Mouse (Mus musculus): ENCODE measurements at regions not wholly inside any gene's neighbourhood (a gene's known extent, or its start where the extent isn't known, plus 50 kb on each side); places are given as distances from the start of the nearest gene placed in this dataset.

DNA sequence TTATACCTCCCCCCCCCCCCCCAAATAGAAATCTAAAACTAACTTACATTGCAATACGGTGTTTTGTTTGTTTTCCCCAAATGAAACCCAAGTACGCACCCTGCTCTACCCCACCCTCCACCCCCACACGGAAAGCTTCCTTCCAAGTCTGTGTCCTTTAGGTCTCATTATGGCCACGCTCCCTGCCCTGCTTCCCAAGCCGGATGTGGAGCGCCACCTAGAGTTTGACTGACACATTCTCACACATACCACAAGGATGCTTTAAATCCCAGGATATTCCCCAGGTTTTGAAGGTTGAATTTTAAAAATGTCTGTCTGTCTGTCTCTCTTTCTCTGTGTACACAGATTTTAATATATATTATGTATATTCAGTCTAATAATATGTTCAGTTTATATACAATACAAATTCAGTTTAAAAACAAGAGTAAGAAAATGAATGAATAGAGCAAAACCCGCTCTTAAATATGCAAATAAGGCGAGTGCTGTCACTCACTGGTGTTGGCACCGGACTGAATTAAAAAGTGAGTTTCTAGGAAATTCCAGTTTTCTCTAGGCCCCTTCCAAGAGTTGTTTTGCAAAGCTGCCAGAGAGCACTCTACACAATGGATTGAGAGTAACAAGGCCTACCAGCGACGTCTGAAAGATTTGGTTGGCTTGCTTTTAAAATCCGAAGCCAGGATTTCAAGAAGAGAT, 190.9 kb upstream of the Hmga2 start:
- intact Hi-C loops (cut with DNase I): loop anchor here (1.0 to 10.0 kb wide), 2 partner anchors 80 to 362 kb away; no protein-coding TSS in a partner anchor

GRCm38 (mm10) chr10:120666202-120666860, 190.1 kb upstream of the Hmga2 start:
- intact Hi-C loops (cut with DNase I): loop anchor here (10.0 kb wide), 1 partner anchor 362 kb away; no protein-coding TSS in a partner anchor

DNA sequence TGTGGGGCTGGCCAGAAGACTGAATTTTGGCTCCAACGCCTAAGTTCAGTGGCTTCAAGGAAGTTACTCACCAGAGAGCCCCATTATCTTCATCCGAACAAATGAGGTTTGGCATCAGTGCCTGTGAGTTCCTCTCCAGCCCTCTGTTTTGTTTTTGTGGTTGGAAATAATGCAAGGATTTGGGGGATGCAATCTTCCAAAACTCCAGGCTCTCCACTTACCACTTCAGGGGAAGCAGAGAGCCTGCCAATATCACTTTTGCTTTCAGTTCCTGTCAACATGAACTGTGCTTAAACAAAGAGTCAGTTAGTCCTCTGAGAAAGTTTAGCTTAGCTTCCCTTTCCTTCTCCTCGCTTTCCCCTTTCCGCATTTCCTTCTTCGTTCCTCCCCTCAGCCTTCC, 189.4 kb upstream of the Hmga2 start:
- intact Hi-C loops (cut with DNase I): loop anchor here (10.0 kb wide), 1 partner anchor 361 kb away; no protein-coding TSS in a partner anchor

- intact Hi-C loops (cut with DNase I): loop anchor here (10.0 kb wide), 1 partner anchor 360 kb away; no protein-coding TSS in a partner anchor
These were observed 188.2 kb upstream of the Hmga2 start for GRCm38 (mm10) chr10:120664419-120664818.

DNA sequence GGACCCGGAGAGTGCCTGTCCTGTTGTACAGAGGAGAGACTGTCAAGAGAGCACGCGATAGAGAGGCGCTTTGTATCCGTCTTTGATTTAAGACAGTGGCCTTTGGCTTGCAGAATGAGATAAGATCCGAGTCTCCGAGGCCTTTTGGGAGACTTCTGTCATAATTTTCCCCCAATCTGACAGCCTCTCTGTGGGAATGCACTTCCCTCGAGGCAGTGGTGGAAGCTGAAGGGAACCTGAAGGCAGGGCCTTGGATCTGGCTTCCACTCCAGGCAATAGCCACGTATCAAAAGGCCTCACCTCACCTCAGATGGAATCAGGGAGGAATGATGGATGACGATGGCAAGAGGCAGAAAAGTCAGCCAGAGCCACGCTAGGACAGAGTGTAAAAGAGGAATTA, 187.1 kb upstream of the Hmga2 start:
- intact Hi-C loops (cut with DNase I): loop anchor here (10.0 kb wide), 1 partner anchor 359 kb away; no protein-coding TSS in a partner anchor

DNA sequence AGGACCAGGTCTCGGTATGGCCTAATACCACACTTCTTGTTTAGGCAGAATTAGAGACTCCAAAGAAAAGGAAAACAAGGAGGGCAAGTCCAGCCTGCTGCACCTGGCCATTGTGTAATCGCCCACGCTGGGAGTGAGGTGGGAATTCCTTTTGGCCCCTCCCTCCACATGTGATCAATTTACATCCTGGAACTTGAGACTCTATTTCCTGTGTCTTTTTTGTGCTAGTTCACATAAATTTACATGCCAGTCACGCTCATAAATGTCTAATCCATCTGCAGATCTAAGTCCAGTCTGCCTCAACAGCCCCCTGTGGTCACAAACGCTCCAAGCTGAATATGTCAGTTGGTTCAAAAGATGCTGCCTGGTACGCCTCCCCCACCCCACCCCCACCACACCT, 184.2 kb upstream of the Hmga2 start:
- intact Hi-C loops (cut with DNase I): loop anchor here (10.0 kb wide), 1 partner anchor 356 kb away; no protein-coding TSS in a partner anchor

DNA sequence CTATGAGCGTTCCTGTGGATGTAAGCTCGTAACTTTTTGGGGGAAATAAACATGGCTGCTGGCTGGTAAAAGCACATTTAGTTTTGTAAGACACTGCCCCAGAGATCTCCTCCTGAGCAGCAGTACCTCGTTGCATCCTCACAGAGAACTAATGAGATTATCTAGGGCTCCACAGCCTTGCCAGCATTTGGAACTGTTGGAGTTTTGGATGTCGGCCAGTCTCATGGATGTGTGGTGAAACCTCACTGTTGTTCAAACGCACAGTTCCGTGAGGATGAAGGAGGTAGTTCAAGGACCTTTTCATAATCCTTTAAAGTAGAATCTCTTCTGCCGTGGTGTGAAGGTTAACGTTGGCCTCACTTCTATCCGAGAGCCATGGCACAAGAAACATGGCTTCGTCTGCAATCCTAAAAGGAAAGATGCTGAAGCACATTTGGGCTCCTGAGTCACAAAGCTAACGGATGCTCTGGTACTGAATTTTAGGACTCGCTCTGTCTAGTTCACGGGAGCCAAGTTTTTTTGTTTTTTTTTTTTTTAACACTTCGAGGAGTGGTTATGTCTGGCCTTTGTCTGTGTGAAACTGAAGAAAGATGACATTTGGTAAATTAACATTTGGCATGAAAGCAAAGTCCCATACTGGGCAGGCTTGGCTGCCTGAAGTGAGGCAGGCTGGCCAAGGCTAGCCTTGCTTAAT, 179.1 kb upstream of the Hmga2 start:
- intact Hi-C loops (cut with DNase I): no loop called here

DNA sequence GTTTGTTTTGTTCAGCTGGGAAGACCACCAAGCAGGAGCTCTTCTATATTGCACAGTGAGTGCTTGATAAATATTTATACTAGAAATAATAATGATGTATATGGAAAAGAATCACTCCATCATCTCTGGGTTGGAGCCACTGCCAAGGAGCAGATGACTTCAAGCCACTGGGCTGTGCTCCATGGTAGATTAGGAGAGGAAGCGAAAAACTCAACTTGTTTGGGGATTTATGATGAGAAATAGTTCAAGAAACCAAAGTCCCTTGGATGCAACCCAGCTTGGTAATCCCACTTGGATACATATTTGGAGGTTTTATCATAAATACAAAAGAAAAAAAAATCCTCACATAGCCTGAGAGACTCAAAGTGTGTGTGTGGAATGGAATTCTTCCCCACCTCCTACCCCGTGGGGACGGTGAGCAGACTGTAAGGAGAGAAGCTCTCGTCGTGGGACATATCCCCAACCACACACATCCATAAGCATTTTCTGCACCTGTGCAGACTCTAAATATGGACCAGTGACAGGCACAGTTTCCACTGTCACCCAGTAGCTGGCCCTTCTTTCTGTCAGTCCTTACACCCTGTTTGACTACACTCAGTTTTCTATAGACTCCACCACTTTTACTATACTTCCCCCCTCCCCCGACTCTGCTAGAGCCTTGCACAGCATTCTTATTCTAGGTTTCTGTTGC, 176.4 kb upstream of the Hmga2 start:
- intact Hi-C loops (cut with DNase I): no loop called here

DNA sequence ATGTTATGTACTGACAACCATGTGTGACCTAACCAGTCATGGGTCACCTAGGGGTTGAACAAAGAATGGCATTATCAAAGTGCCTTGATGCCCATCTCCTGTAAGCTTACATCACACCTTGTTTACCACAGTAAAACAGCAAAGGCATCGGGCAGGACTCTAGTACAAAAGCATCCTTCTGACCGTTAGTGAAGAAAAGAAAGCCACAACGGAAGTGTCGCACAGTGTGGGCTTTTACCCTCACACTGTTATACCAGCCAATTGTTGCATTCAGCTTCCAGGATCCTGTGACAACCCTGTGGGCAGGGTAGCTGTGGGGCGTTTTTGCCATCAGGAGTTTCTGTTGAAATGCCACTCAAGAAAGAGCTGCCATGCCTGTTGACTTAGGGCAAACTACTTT, 175.6 kb upstream of the Hmga2 start:
- intact Hi-C loops (cut with DNase I): no loop called here

DNA sequence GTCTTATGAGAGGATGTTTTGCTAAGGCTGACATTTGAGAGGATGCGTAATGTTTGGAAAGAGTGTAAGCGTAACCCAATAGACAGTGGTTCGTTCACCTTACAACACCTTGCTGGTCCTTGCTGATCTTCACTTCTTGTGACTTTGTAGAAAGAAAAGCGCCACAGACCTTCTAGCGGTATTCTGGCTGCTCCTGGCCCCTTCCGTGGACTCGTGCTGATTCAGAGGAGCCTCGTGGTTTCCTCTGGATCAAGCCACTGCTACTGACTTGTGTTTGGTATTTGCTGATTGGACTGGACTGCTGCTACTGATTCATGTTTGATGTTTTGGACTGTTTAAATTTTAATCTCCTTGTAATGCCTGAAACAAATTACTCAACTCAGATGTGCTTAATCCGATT, 174.1 kb upstream of the Hmga2 start:
- intact Hi-C loops (cut with DNase I): no loop called here

DNA sequence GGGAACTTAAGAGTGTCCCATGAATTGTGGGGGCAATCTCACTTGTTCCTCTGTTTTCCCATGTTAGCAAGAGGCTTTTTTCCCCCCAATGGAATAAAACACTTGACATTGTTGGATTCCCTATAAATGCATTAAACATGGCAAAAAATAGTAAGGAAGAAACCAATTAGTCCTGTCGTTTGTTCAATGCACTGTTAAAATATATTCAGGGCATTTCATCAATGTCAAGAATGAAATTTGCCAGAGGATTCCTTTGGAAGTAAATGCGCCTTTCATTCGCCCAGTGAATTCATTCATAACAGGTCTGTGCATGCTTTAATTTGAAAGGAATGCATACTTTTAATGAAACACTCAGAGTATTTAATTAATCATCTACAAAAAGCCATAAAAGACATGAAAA, 172.5 kb upstream of the Hmga2 start:
- intact Hi-C loops (cut with DNase I): no loop called here

- intact Hi-C loops (cut with DNase I): no loop called here
These were observed 171.8 kb upstream of the Hmga2 start for GRCm38 (mm10) chr10:120648031-120648430.

GRCm38 (mm10) chr10:120647323-120647722, 171.1 kb upstream of the Hmga2 start:
- intact Hi-C loops (cut with DNase I): no loop called here

DNA sequence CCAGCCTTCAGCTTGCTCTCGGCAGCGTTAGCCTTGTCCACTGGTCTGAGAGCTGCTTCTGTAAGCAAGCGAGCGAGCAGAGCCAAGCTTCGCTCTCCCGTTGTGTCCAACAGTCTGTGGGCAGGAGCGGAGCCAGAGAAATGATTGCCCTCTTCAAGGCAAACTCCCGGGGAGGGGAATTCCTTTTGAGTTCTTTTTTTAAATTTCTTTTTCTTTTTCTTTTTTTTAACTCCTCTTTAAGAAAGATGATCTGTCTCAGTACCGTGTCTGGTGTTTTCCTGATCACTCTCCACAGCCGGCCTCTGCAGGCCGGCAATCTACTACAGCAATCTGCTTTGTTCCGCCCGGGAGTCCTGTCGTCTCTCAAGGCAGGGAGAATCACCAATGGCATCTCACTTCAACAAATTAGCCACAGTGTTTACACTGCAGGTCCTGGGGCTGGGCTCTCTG, 170.6 kb upstream of the Hmga2 start:
- intact Hi-C loops (cut with DNase I): no loop called here

GRCm38 (mm10) chr10:120640847-120641246, 164.6 kb upstream of the Hmga2 start:
- intact Hi-C loops (cut with DNase I): no loop called here

DNA sequence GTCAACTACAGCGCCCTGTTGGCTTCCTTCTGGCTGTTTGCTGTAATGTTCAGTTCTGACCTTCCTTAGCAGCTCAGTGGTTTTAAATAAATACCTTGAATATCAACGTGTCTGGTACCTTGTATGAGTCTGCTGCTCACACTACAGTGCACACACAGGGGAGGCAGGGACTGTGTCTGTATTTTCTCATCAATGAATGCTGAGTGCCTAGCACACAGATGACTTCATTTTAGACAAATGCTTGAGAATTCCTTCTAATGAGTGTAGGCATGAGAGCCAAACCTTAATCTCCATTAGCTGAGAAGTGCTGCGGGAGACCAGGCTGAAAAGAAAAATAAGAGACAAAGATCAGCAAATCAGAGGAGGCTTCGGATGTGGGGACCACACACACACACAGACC, 162.0 kb upstream of the Hmga2 start:
- intact Hi-C loops (cut with DNase I): no loop called here

DNA sequence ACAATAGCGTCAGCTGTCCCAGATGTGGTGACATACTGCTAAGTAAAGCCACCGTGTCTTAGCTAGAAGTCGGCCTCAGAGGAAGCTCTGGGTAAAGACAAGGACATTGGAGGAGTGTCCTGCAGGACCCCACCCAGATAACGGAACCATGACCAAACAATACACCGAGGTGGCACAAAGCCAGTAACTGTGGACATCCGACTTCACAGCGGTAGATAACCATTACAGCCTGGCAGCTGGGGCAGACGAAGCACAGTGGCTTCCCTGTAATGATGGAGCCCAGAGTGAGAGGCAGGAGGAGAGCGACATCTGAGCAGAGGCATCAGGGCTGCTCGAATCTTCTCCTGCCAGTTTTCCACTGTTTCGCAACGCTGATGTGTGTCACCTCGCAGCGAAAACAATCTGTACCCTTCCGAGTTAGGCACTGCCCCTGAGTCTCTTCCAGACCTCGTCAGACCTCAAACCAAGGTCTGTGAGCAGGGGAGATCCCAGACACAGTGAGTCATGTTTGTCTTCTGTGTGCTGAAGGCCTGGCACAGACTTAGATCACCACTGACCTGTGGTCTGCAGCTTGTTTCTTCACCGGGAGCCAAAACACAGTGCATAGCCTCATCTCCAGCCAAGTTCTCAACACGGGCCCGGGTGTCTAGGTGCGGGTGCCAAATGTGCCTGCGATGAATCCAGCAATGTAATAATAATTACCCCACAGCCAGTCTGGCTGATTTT, 159.7 kb upstream of the Hmga2 start:
- intact Hi-C loops (cut with DNase I): no loop called here

GRCm38 (mm10) chr10:120635194-120635593, 158.9 kb upstream of the Hmga2 start:
- intact Hi-C loops (cut with DNase I): no loop called here

DNA sequence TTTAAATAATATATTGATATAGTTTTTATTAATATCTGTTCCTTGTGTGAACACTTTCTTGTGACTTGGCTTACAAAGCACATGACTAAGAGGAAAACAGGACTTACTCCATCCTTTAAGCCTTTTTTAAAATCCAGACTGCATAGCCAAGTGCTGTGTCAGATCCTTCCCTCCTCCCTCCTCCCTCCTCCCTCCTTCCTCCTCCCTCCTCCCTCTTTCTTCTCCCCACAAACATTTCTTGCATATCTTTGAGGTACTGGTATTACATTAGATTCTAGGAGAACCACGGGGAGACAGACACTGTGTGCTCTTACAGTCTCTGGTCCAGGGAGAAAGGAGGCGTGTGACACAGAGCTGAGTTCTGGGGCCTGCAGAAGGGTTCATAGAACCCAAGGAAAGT, 155.8 kb upstream of the Hmga2 start:
- intact Hi-C loops (cut with DNase I): no loop called here

DNA sequence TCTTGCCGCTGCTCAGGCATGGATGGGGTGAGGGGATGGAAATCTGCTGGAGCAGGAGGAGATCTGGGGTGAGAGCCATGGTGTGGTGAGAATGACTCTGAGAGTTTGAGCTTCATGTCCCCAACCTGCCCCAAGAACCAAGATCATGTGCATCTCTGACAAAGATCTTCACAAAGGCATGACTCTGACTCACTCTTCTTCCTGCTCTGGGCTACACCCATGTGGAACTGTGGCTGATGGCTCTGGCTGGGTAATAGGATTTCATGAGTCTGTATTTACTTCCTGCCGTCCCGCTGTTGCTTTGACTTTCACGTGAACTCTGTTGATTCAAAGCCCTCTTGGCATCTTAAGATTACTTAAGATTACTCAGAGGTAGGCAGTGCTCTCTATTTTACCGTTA, 151.8 kb upstream of the Hmga2 start:
- intact Hi-C loops (cut with DNase I): no loop called here

- intact Hi-C loops (cut with DNase I): no loop called here
These were observed 149.2 kb upstream of the Hmga2 start for GRCm38 (mm10) chr10:120625474-120625873.

Data from adrenal gland (tissue).